Mouse (Mus musculus) layer of hippocampus, postnatal 25 days (tissue): Measurements from ENCODE around the gene Olfr1009. TPM values are rescaled to one million over a fixed set of nuclear protein-coding genes. Genes with fewer than 3 reads are reported as not detected.
"Not testable (repeated sequence)": the region's sequence is repeated elsewhere in the genome, so short reads cannot be mapped to it uniquely, and the experiment has no call there.

ENCODE experiments used
- DNase-seq, 2 experiments: peaks; one replicate each; pipeline ENCODE4 v3.0.0; 2022; ENCODE audit warnings: mixed read lengths in 2 of 2, low spot score in 1 of 2; ENCODE audit errors: extremely low spot score in 1 of 2
- total RNA-seq, 2 experiments: library from RNA; stranded (reverse); gene quantifications; 2 replicates each; pipeline ENCODE4 v1.2.3; 2021

Olfr1009 gene
- total RNA-seq = not detected

- no peak for DNase-seq
Observed at GRCm38 (mm10) chr2:85715119-85715518, at the start of gene Olfr1009. TSS of gene Olfr1009 (plus strand) at chr2:85715419.

DNA sequence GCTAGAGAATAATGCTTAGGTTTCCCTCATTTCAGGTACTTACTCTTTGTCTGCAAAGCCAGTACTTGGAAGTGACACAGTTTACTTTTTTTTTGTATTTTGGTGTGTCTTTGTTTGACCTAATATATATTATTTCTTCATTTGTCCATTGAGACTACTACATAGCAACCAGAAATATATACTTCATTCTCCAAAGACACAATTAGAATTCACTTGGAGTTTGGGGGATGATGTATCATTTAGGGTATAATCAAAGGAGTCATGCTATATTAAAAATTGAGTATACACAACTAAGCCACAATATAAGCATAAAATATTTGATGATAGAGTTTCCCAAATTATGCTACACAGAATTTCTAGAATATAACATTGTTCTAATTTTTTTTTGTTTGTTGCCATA, 36.6 kb upstream of the Olfr1009 start, which contains the start of gene Olfr1006:
Olfr1006 (minus strand) TSS at position 101 of the 400 bp plus-strand sequence.
- DNase-seq = no peak

- DNase-seq = no peak
Observed at GRCm38 (mm10) chr2:85689131-85689530, 26.1 kb upstream of the Olfr1009 start, which contains the start of gene Olfr1008. TSS of gene Olfr1008 (plus strand) at chr2:85689431.

GRCm38 (mm10) chr2:85710680-85711079, 4.5 kb upstream of the Olfr1009 start:
- not testable (repeated sequence) for DNase-seq

GRCm38 (mm10) chr2:85711159-85711558, 4.1 kb upstream of the Olfr1009 start:
- DNase-seq = no peak

GRCm38 (mm10) chr2:85725793-85726192, 10.6 kb downstream of the Olfr1009 start:
- peak in 1 of 2 experiments; percentile 25 for DNase-seq

DNA sequence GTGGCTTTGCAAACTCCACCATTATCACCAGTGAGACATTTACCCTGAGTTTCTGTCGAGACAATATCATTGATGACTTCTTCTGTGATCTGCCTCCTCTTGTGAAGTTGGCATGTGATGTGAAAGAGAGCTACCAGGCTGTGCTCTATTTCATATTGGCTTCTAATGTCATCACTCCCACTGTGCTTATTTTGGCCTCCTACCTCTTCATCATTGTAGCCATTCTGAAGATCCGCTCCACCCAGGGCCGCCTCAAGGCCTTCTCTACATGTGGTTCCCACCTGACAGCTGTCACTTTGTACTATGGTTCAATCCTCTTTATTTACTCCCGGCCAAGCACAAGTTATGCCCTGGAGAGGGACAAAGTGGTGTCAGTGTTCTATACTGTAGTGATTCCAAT, 38.6 kb downstream of the Olfr1009 start:
- DNase-seq = no peak

- DNase-seq = no peak
Observed at GRCm38 (mm10) chr2:85762666-85763065, 47.4 kb downstream of the Olfr1009 start, which contains the start of gene Olfr1012. TSS of gene Olfr1012 (minus strand) at chr2:85762766.

DNA sequence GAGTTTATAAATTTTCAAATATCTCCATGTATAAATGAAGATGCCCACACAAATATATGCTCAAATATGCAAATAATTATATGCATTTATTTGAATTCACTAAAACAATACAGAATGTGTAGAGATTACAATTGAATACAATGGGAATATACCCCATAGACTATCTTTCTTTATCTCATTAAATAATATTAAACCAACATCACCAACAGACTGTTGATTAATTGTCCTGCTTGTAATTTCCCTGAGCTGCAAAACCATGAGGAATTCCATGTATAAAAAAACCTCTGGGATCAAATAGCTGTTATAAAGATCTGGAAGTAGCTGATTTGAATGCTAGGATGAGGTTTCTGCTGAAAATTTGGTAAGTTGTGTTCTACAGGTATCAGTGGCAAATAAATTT, 51.6 kb downstream of the Olfr1009 start, which contains the start of gene Olfr1013:
Olfr1013 (plus strand) TSS at position 301 of the 400 bp plus-strand sequence.
- no peak for DNase-seq

DNA sequence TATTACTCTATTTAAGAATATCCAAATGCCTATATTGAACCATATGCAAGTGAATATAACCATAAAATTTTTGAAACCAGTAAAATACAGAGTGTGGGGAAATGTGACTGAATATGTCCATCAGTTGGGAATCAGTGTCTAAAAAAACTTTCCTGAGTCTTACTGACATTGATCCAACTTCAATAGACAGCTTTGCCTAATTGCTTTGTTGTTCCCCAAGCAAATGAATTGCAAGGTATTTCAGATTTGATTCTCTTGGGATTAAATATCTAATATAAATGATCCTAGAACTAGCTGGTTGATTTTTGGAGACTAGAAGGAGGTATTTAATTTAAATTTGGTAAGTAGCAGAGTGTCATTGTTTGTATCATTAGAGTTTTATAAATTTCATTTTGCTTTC, 57.2 kb downstream of the Olfr1009 start, which contains the start of gene Olfr1014:
Olfr1014 (plus strand) TSS at position 301 of the 400 bp plus-strand sequence.
- DNase-seq = no peak

Other genes starting within 250 kb of the Olfr1009 start
- gene 4833423E24Rik, start 196.4 kb upstream of the Olfr1009 start, total RNA-seq = under 1 TPM; 0.20 to 0.21 TPM
- gene Olfr996, start 136.2 kb upstream of the Olfr1009 start, total RNA-seq = not detected
- gene Olfr998, start 126.5 kb upstream of the Olfr1009 start, total RNA-seq = not detected
- not detected for gene Olfr1000, start 103.5 kb upstream of the Olfr1009 start, total RNA-seq
- not detected for gene Olfr1002, start 64.7 kb upstream of the Olfr1009 start, total RNA-seq
- not detected for gene Olfr154, start 51.0 kb upstream of the Olfr1009 start, total RNA-seq
- gene Olfr1006, start 36.7 kb upstream of the Olfr1009 start, total RNA-seq = not detected
- gene Olfr1008, start 26.0 kb upstream of the Olfr1009 start, total RNA-seq = not detected
- gene Olfr1012, start 47.3 kb downstream of the Olfr1009 start, total RNA-seq = not detected
- gene Olfr1013, start 51.7 kb downstream of the Olfr1009 start, total RNA-seq = not detected
- gene Olfr1014, start 57.3 kb downstream of the Olfr1009 start, total RNA-seq = not detected
- gene Olfr1015, start 66.6 kb downstream of the Olfr1009 start, total RNA-seq = not detected
- gene Olfr1016, start 87.1 kb downstream of the Olfr1009 start, total RNA-seq = not detected
- gene Olfr1018, start 103.1 kb downstream of the Olfr1009 start, total RNA-seq = not detected
- not detected for gene Olfr1019, start 130.1 kb downstream of the Olfr1009 start, total RNA-seq
- not detected for gene Olfr1020, start 131.6 kb downstream of the Olfr1009 start, total RNA-seq
- not detected for gene Olfr1022, start 153.2 kb downstream of the Olfr1009 start, total RNA-seq
- not detected for gene Olfr1023, start 170.2 kb downstream of the Olfr1009 start, total RNA-seq
- gene Olfr1024, start 189.6 kb downstream of the Olfr1009 start, total RNA-seq = not detected
- gene Olfr1025-ps1, start 199.8 kb downstream of the Olfr1009 start, total RNA-seq = not detected
- gene Olfr1026, start 206.1 kb downstream of the Olfr1009 start, total RNA-seq = not detected
- gene Olfr1028, start 235.0 kb downstream of the Olfr1009 start, total RNA-seq = not detected